Mouse (Mus musculus) MEL-GATA-1-ER (cell line): ENCODE results near the gene Aatf.

ENCODE experiments used
- DNase-seq: peaks from one replicate; pipeline ENCODE4 v3.0.0-alpha.2; 2012; ENCODE audit warnings: low read depth; ENCODE audit errors: extremely low read depth

The Aatf gene

GRCm38 (mm10) chr11:84376510-84377365 is 136.6 kb downstream of the Aatf start:
- DNase-seq, result no peak

DNA sequence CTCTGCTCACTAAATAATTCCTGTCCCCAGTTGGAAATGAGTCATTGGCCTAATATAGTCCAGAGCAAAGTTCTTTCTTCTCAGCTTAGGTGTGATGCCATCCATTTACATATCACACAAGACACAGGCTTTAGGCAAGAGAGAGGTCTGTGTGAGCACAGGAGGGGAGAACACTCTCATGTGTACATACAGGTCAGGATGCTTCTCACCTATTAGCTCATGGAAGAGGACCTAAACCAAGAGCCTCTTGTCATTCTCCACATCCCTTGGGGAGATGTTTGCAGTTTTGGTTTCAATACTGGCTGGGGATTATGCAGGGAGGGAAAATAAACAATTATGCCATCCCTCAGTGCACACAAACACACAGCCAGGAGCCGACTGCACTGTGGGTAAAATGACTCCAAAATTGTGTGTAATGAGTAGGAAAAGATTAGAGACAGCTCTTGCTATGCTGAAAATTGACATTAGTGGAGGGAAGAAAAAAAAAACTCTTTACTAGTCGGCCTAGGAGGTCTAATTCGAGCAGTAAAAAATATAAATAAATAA is 137.3 kb downstream of the Aatf start:
- DNase-seq, result no peak

- DNase-seq, result no peak
These were observed 140.2 kb downstream of the Aatf start for GRCm38 (mm10) chr11:84373122-84373521.
